Mouse (Mus musculus) left cerebral cortex, adult 9 months (tissue): ENCODE measurements around the gene Gsk3a.

Source experiments
- DNase-seq, 2 experiments: peaks; one replicate each; pipeline ENCODE4 v3.0.0; 2022; ENCODE audit warnings: low spot score in 2 of 2

The Gsk3a gene

GRCm38 (mm10) chr7:25187662-25188650 lies 49.7 kb downstream of the Gsk3a start:
- peak; percentile 43 to 89 for DNase-seq

DNA sequence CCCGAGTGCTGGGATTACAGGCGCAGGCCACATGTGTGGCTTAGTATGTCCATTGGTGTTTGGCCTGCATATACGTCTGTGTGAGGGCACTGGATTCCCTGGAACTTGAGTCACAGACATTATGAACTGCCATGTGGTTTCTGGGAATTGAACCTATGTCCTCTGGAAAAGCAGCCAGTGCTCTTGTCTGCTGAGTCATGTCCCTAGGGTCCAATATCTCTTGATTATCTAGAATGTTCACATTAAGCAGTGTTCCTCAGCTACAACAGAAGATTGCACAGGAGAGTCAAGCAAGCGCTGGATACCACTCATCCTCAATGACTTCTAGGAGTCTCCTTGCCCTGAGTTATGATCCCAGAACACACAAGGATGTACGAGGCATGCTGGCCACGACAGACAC lies 53.6 kb downstream of the Gsk3a start:
- DNase-seq, result no peak

DNA sequence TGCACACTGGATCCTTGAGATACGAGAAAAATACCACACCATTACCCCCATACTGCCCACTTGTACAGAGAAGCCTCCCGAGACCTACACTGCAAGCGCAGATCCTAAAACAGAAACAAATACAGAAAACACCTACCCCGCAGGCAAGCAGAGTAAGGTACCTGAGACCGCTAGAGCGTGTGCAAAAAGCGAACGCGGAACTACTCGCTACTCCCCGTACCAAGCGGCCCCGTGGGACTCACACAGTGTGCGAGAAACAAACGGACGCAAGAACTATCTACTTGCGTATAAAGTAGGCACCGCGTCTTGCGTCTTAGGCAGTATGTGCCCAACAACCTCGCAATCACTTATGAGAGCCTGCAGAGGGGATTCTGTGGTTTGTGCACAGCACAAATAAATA lies 55.8 kb downstream of the Gsk3a start:
- no peak for DNase-seq

GRCm38 (mm10) chr7:25181331-25181790 lies 56.3 kb downstream of the Gsk3a start:
- no peak for DNase-seq

- no peak for DNase-seq
Observed at GRCm38 (mm10) chr7:25180512-25180911, 57.1 kb downstream of the Gsk3a start.

- DNase-seq, result peak; percentile 77 to 79
Observed at GRCm38 (mm10) chr7:25179606-25180161, 58.0 kb downstream of the Gsk3a start, which contains the start of gene Pou2f2. Gene Pou2f2, minus strand, starts transcription at chr7:25179726.

DNA sequence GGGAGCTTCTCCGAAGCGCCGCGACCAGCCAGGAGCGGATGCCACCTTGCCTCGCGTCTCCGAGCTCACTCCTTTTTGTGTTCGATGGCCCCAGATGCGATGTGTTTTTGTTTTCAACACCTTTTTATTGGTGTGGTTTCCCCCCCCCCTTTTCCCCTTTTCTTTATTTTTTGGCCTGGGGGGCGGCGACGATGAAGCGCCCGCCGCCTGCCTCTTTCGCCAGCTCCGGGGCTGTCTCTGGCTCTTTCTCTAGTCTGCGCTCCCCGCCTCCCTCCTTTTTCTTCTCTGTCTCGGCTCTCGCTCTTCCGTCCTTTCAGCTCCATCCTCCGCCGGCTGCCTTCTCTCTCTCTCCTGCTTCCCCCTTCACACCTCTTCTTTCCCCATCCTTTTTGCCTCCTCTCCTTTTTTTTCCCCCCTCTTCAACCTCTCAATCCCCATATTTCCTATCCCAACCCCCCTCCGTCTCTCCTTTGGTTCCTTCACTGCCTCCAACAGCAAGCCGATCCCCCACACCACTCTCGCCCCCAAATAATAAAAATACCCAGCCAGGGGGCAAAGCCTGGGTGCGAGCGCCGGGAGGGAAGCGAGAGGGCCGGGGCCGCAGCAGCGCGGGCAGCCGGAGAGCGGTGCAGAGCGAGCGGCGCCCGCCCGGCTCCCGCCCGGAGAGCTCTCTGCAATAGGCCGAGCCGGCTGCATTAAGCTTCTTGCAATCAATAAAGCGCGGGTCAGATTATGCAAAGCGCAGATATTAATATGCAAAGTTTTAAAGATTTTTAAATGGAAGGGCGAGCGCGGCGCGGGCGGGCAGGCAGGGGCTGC lies 58.7 kb downstream of the Gsk3a start:
- peak in 1 of 2 experiments; percentile 34 for DNase-seq

DNA sequence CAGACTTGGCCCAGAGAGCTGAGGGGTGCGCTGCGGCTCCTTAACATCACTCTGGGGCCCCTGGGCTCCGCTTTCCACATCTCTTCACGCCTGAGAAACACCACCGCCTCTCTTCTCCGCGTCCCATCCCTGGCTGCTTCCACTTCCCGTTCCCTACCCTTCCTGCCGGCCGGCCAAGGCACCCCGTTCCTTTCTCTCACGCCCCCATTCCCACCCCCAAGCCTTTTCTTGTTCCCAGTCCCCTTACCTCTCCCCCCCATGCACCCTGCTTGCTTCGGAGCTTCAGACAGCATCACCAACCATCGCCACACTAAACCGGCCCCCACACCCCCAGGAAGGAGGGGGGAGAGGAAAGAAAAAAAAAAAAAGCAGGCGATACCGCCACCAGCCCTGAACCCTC lies 59.3 kb downstream of the Gsk3a start:
- peak in 1 of 2 experiments; percentile 42 for DNase-seq
